Mouse (Mus musculus): ENCODE measurements around the gene Cst11. TPM values are rescaled to one million over a fixed set of nuclear protein-coding genes. Genes with fewer than 3 reads are reported as not detected.
"Not testable (repeated sequence)": the region's sequence is repeated elsewhere in the genome, so short reads cannot be mapped to it uniquely, and the experiment has no call there.

Cst11 gene
- polyA plus RNA-seq (2015; fragmentation: Nextera tagmentation; extraction: Ambion mirVana), result not detected in 2 replicates

GRCm38 (mm10) chr2:148771397-148771796 is at the start of gene Cst11:
Gene Cst11, minus strand, starts transcription at chr2:148771497.
- H3K4me2 ChIP-seq; H3K9ac ChIP-seq; H3K9me3 ChIP-seq; H3K36me3 ChIP-seq; H3K27me3 ChIP-seq (replicated peaks); ATAC-seq (ENCODE audit: extremely low read depth, insufficient number of reproducible peaks, low FRiP score, low TSS enrichment); H3K27ac ChIP-seq (replicated peaks); H3K4me1 ChIP-seq; H3K4me3 ChIP-seq: not testable (repeated sequence)
- WGBS, result 71% methylated on average over 4 of the region's 4 CpGs

- Histone ChIP-seq H3K27ac (replicated peaks) (no peak within 1 kb of the TSS), H3K4me3 (no peak within 1 kb of the TSS), H3K9ac (no peak within 1 kb of the TSS), H3K36me3 (no peaks in the 10 kb centered on the region), H3K4me1 (no peaks in the 10 kb centered on the region), H3K9me3 (no peaks in the 10 kb centered on the region), H3K27me3 (replicated peaks) (no peaks in the 10 kb centered on the region), H3K4me2 (no peak within 1 kb of the TSS)
- ATAC-seq (ENCODE audit: extremely low read depth, insufficient number of reproducible peaks, low FRiP score, low TSS enrichment), result no peak
Observed at GRCm38 (mm10) chr2:148819909-148820308, 48.6 kb upstream of the Cst11 start, which contains the start of gene Cst13. Gene Cst13, plus strand, starts transcription at chr2:148820081.

GRCm38 (mm10) chr2:148806696-148807095 is 35.4 kb upstream of the Cst11 start:
- 71% methylated on average over 6 of the region's 6 CpGs for WGBS
- Histone ChIP-seq H3K9ac (no peak overlapping the region), H3K4me3 (no peak overlapping the region), H3K27me3 (replicated peaks) (no peaks in the 10 kb centered on the region), H3K27ac (replicated peaks) (no peak overlapping the region), H3K4me2 (no peak overlapping the region), H3K4me1 (peaks cover 1% of the 10 kb centered on the region), H3K9me3 (no peaks in the 10 kb centered on the region), H3K36me3 (no peaks in the 10 kb centered on the region)
- ATAC-seq (ENCODE audit: extremely low read depth, insufficient number of reproducible peaks, low FRiP score, low TSS enrichment), result no peak

- Histone ChIP-seq H3K9me3 (no peaks in the 10 kb centered on the region), H3K4me1 (peaks cover 17% of the 10 kb centered on the region), H3K4me2 (no peak overlapping the region), H3K4me3 (no peak overlapping the region), H3K36me3 (no peaks in the 10 kb centered on the region), H3K27me3 (replicated peaks) (no peaks in the 10 kb centered on the region), H3K9ac (no peak overlapping the region), H3K27ac (replicated peaks) (peak overlapping the region; percentile 66)
- WGBS, result 34% methylated on average over 3 of the region's 3 CpGs
- no peak for ATAC-seq (ENCODE audit: extremely low read depth, insufficient number of reproducible peaks, low FRiP score, low TSS enrichment)
Observed at GRCm38 (mm10) chr2:148801491-148801921, 30.2 kb upstream of the Cst11 start.

- H3K9me3 ChIP-seq, result no peaks in the 10 kb centered on the region
- peaks cover 17% of the 10 kb centered on the region for H3K4me1 ChIP-seq
- H3K27me3 ChIP-seq (replicated peaks), result no peaks in the 10 kb centered on the region
- H3K27ac ChIP-seq (replicated peaks), result no peak within 1 kb of the TSS
- H3K4me3 ChIP-seq, result no peak within 1 kb of the TSS
- no peak within 1 kb of the TSS for H3K4me2 ChIP-seq
- ATAC-seq (ENCODE audit: extremely low read depth, insufficient number of reproducible peaks, low FRiP score, low TSS enrichment), result no peak
- 71% methylated on average over 1 of the region's 1 CpGs for WGBS
- no peaks in the 10 kb centered on the region for H3K36me3 ChIP-seq
- H3K9ac ChIP-seq, result no peak within 1 kb of the TSS
Observed at GRCm38 (mm10) chr2:148798485-148798884, 27.2 kb upstream of the Cst11 start, which contains the start of gene Cst8. Gene Cst8, plus strand, starts transcription at chr2:148798785.

GRCm38 (mm10) chr2:148789142-148789541 is 17.8 kb upstream of the Cst11 start, which contains the start of gene Cst12:
Gene Cst12, plus strand, starts transcription at chr2:148789361.
- Histone ChIP-seq H3K27ac (replicated peaks) (no peak within 1 kb of the TSS), H3K9ac (no peak within 1 kb of the TSS), H3K4me2 (no peak within 1 kb of the TSS), H3K36me3 (no peaks in the 10 kb centered on the region), H3K4me3 (no peak within 1 kb of the TSS), H3K4me1 (no peaks in the 10 kb centered on the region), H3K27me3 (replicated peaks) (no peaks in the 10 kb centered on the region), H3K9me3 (peaks cover 5% of the 10 kb centered on the region; the same call in 1 of the 2 replicates)
- WGBS, result 82% methylated on average over 6 of the region's 6 CpGs
- ATAC-seq (ENCODE audit: extremely low read depth, insufficient number of reproducible peaks, low FRiP score, low TSS enrichment), result no peak

GRCm38 (mm10) chr2:148781709-148782108 is 10.4 kb upstream of the Cst11 start, which contains the start of gene 8030411F24Rik:
Gene 8030411F24Rik, plus strand, starts transcription at chr2:148782009.
- Histone ChIP-seq H3K9ac (no peak within 1 kb of the TSS), H3K4me1 (no peaks in the 10 kb centered on the region), H3K27me3 (replicated peaks) (no peaks in the 10 kb centered on the region), H3K36me3 (no peaks in the 10 kb centered on the region), H3K27ac (replicated peaks) (no peak within 1 kb of the TSS), H3K4me2 (no peak within 1 kb of the TSS), H3K4me3 (no peak within 1 kb of the TSS), H3K9me3 (no peaks in the 10 kb centered on the region)
- no peak for ATAC-seq (ENCODE audit: extremely low read depth, insufficient number of reproducible peaks, low FRiP score, low TSS enrichment)
- WGBS, result 0% methylated on average over 1 of the region's 1 CpGs

- H3K4me2 ChIP-seq, result no peak overlapping the region
- no peaks in the 10 kb centered on the region for H3K4me1 ChIP-seq
- H3K36me3 ChIP-seq, result no peaks in the 10 kb centered on the region
- H3K27ac ChIP-seq (replicated peaks), result no peak overlapping the region
- no peaks in the 10 kb centered on the region for H3K9me3 ChIP-seq
- no peak overlapping the region for H3K9ac ChIP-seq
- no peaks in the 10 kb centered on the region for H3K27me3 ChIP-seq (replicated peaks)
- 89% methylated on average over 1 of the region's 1 CpGs for WGBS
- H3K4me3 ChIP-seq, result no peak overlapping the region
- no peak for ATAC-seq (ENCODE audit: extremely low read depth, insufficient number of reproducible peaks, low FRiP score, low TSS enrichment)
Observed at GRCm38 (mm10) chr2:148763648-148764388, 7.5 kb downstream of the Cst11 start.

- Histone ChIP-seq H3K4me3 (no peak overlapping the region), H3K36me3 (no peaks in the 10 kb centered on the region), H3K9ac (no peak overlapping the region), H3K27me3 (replicated peaks) (peaks cover 13% of the 10 kb centered on the region), H3K4me2 (no peak overlapping the region), H3K27ac (replicated peaks) (no peak overlapping the region), H3K4me1 (no peaks in the 10 kb centered on the region), H3K9me3 (no peaks in the 10 kb centered on the region)
- no peak for ATAC-seq (ENCODE audit: extremely low read depth, insufficient number of reproducible peaks, low FRiP score, low TSS enrichment)
- WGBS, result 50% methylated on average over 1 of the region's 1 CpGs
Observed at GRCm38 (mm10) chr2:148754310-148754846, 16.9 kb downstream of the Cst11 start.

GRCm38 (mm10) chr2:148751893-148752813 is 19.1 kb downstream of the Cst11 start:
- no peak for ATAC-seq (ENCODE audit: extremely low read depth, insufficient number of reproducible peaks, low FRiP score, low TSS enrichment)
- Histone ChIP-seq H3K36me3 (no peaks in the 10 kb centered on the region), H3K4me3 (peak overlapping the region; percentile 44), H3K27ac (replicated peaks) (no peak overlapping the region), H3K27me3 (replicated peaks) (peaks cover 13% of the 10 kb centered on the region), H3K4me1 (no peaks in the 10 kb centered on the region), H3K9ac (peak overlapping the region; percentile 53; the same call in 1 of the 2 replicates), H3K9me3 (no peaks in the 10 kb centered on the region), H3K4me2 (peak overlapping the region; percentile 76)
- 17% methylated on average over 15 of the region's 15 CpGs for WGBS

GRCm38 (mm10) chr2:148750058-148750457 is 21.2 kb downstream of the Cst11 start, which contains the start of gene Cstl1:
Gene Cstl1, plus strand, starts transcription at chr2:148750358.
- Histone ChIP-seq H3K9me3 (no peaks in the 10 kb centered on the region), H3K27ac (replicated peaks) (no peak within 1 kb of the TSS), H3K27me3 (replicated peaks) (peaks cover 13% of the 10 kb centered on the region), H3K4me1 (no peaks in the 10 kb centered on the region), H3K4me3 (no peak within 1 kb of the TSS), H3K36me3 (no peaks in the 10 kb centered on the region), H3K9ac (no peak within 1 kb of the TSS), H3K4me2 (no peak within 1 kb of the TSS)
- no peak for ATAC-seq (ENCODE audit: extremely low read depth, insufficient number of reproducible peaks, low FRiP score, low TSS enrichment)
- 68% methylated on average over 1 of the region's 1 CpGs for WGBS
